Mouse (Mus musculus) spleen, postnatal 4 days (tissue): Measurements from ENCODE around the gene Tgtp2.
A peak's percentile ranks its signal among the peaks of the same experiment; 100 is the strongest.
"Not testable (repeated sequence)": the region's sequence is repeated elsewhere in the genome, so short reads cannot be mapped to it uniquely, and the experiment has no call there.

ENCODE experiments used
- DNase-seq, 2 experiments: peaks; one replicate each; pipeline ENCODE4 v3.0.0; 2022; ENCODE audit warnings: low spot score in 2 of 2

The Tgtp2 gene

GRCm38 (mm10) chr11:49084875-49085274 lies 20.9 kb upstream of the Tgtp2 start:
- DNase-seq = peak in 1 of 2 experiments; percentile 63

GRCm38 (mm10) chr11:49084385-49084784 lies 20.4 kb upstream of the Tgtp2 start:
- DNase-seq = peak in 1 of 2 experiments; percentile 42

GRCm38 (mm10) chr11:49083808-49084207 lies 19.8 kb upstream of the Tgtp2 start:
- DNase-seq = no peak

- no peak for DNase-seq
Measured at GRCm38 (mm10) chr11:49083146-49083545, 19.1 kb upstream of the Tgtp2 start.

GRCm38 (mm10) chr11:49081886-49082285 lies 17.9 kb upstream of the Tgtp2 start:
- peak in 1 of 2 experiments; percentile 47 for DNase-seq

- DNase-seq = peak in 1 of 2 experiments; percentile 52
Measured at GRCm38 (mm10) chr11:49081356-49081755, 17.4 kb upstream of the Tgtp2 start.

GRCm38 (mm10) chr11:49080636-49081035 lies 16.6 kb upstream of the Tgtp2 start:
- peak in 1 of 2 experiments; percentile 46 for DNase-seq

- no peak for DNase-seq
Measured at GRCm38 (mm10) chr11:49078719-49079118, 14.7 kb upstream of the Tgtp2 start.

GRCm38 (mm10) chr11:49077012-49077411 lies 13.0 kb upstream of the Tgtp2 start:
- peak in 1 of 2 experiments; percentile 37 for DNase-seq

- peak in 1 of 2 experiments; percentile 52 for DNase-seq
Measured at GRCm38 (mm10) chr11:49076001-49076757, 12.2 kb upstream of the Tgtp2 start, which contains the start of gene Ifi47. Gene Ifi47, plus strand, starts transcription at chr11:49076587.

GRCm38 (mm10) chr11:49068358-49068757 lies 4.4 kb upstream of the Tgtp2 start:
- no peak for DNase-seq

- DNase-seq = not testable (repeated sequence)
Measured at GRCm38 (mm10) chr11:49061865-49062264, 2.1 kb downstream of the Tgtp2 start.

GRCm38 (mm10) chr11:49060061-49060460 lies 3.9 kb downstream of the Tgtp2 start:
- DNase-seq = not testable (repeated sequence)

- DNase-seq = not testable (repeated sequence)
Measured at GRCm38 (mm10) chr11:49051894-49052293, 12.1 kb downstream of the Tgtp2 start.

GRCm38 (mm10) chr11:49051093-49051891 lies 12.7 kb downstream of the Tgtp2 start, which contains the start of gene 9930111J21Rik2:
Gene 9930111J21Rik2, minus strand, starts transcription at chr11:49051242.
- not testable (repeated sequence) for DNase-seq

GRCm38 (mm10) chr11:49050064-49050463 lies 13.9 kb downstream of the Tgtp2 start:
- DNase-seq = not testable (repeated sequence)

GRCm38 (mm10) chr11:49012074-49012473 lies 51.9 kb downstream of the Tgtp2 start:
- not testable (repeated sequence) for DNase-seq
